Mouse (Mus musculus): ENCODE measurements around the gene Ssbp4. TPM values are rescaled to one million over a fixed set of nuclear protein-coding genes. Genes with fewer than 3 reads are reported as not detected.

Gene Ssbp4
- total and polyA plus RNA-seq, 3 experiments: 76.2 to 476 (median 110) TPM

DNA sequence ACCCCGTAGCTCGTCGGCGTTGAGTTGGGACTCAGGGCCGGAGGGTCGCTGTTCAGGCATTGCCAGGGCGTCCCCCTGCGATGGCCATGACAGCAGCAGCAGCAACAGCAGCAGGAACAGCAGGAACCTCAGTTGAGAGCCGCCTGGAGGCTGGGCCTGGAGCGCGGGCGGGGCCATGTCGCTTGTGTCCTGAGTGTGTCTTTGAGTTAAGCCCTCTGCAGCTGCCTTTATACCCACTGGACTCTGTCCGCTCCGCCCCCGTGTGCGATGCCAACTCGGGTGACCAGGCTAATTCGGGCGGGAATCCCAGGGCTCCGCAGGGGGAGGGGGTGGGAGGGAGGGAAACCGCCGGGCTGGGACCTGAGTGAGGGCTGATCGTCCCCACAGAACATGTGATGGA is 22.8 kb upstream of the Ssbp4 start:
- peak; percentile 71 for DNase-seq

GRCm38 (mm10) chr8:70630532-70631381 is 22.1 kb upstream of the Ssbp4 start:
- peak; percentile 87 for DNase-seq

DNA sequence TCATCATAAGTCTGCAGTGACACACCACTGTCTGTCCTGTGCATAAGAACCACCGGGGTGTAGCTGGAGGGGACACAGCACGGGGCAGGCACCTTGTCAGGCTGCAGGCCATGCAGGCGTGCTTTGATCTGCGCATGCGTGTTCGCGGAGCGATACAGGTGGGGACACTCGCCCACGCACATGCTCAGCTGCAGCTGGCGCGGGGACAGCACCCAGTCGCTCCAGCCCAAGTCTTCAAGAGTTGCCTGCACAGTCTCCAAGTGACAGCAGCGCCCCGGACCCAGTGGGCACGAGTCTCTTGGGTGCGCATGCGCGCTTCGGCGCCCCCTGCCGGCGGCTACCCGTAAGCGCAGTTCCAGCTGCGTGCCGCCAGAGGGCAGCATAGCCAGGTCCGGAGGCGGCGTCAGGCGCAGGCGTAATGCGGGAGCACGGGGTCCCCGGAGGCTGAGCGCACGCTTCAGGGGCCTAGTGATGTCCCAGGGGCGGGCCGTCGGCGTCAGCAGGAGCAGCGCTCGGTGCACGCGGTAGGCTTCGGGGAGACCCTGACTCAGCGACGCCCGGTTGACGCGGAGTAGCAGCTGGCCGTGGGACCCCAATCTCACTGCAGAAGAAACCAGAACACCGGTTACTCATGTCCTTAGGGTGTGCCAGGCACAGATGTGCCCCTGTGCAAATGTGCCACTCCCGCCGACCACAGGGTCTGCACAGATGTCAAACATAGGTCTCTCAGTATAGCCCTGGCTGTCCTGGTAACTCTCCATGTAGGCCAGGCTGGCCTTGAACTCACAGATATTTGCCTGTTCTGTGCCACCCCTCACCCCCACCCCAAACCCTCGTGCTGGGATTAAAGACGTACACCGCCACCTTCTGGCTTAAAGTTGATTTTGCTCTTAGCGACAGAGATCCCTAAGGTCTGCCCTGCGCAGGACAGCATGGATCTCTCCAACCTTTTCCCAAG is 21.2 kb upstream of the Ssbp4 start:
- peak; percentile 92 for DNase-seq

DNA sequence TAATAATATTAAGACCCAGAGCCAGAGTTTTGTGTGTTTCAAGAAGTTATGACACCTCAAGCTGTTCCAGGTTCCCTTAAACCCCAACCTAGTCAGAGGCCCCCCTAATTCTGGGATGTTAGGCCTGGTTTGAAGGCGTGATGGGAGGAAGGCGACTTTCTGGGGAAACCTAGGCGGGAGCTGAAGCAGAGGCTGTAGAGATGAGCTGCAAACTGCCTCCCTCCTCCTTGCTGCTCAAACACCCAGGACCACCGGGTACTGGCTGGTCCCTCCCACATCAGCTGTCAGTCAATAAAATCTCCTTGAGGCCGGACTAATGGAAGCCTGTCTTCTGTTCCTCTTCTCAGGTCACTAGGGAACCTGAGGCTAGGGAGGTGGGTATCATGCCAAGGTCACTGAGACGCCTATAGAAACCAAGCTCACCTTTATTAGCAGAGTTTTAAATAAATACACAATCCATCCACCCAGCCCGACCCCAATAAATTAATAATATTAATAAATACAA is 20.4 kb upstream of the Ssbp4 start:
- DNase-seq: no peak

DNA sequence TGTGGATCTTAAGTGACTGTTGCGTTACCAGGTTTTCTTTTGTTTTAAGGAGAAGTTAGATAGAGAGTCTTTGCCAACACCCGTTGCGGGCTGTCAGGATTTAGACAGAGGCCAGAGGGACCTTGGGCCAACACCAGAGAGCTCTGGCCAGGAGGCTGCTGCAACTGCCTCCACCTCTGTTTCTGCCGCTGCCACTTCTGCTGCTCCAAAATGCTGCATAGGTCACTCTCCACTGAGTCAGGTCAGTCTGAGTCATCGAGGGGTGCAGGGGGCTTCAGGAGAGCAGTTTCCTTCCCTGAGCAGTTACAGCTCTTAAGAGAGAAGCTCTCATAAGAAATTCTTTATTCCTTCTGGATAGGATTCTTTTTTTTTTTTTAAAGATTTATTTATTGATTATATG is 18.4 kb upstream of the Ssbp4 start:
- DNase-seq: no peak

DNA sequence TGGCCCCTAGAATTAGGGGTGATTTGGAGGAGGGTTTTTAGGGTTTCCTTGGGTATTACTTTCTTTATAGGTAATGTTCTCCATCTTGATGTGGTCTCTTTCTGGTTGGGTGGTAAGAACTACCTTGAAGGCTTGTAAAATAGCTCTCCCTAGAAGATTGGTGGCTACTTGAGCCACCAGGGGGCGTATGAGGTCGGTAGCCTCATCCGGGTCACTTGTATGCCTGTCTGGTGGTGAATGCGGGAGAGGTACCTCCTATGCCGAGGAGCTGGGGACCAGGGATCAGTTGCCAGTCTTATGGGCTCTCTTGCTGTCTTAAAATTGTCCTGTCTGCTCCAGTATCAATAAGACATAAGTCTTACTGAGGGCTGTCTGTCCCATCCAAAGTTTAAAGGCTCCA is 16.4 kb upstream of the Ssbp4 start:
- DNase-seq: no peak

GRCm38 (mm10) chr8:70622220-70622619 is 13.5 kb upstream of the Ssbp4 start:
- DNase-seq: no peak

DNA sequence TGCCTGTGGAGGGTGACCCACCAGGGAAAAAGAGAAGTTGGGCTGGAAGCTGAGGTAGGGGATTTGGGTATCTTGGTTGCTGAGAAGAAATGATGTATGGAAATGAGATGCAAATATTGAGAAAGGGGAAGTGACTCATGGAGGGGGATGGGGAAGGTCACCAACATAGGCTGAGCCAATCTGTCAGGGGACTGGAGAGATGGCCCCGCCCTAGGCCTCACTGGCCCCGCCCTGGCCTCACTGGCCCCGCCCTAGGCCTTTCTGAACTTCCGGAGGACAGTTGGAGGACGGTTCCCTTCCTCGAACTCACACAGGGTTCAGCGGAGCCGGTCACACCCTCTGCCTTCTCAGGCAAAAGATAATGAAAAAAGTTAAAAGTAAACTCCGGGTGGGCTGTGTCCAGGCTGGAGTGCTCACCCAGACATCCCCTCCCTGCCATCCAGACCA is 10.2 kb upstream of the Ssbp4 start:
- DNase-seq: no peak

GRCm38 (mm10) chr8:70617985-70618384 is 9.3 kb upstream of the Ssbp4 start:
- DNase-seq: no peak

DNA sequence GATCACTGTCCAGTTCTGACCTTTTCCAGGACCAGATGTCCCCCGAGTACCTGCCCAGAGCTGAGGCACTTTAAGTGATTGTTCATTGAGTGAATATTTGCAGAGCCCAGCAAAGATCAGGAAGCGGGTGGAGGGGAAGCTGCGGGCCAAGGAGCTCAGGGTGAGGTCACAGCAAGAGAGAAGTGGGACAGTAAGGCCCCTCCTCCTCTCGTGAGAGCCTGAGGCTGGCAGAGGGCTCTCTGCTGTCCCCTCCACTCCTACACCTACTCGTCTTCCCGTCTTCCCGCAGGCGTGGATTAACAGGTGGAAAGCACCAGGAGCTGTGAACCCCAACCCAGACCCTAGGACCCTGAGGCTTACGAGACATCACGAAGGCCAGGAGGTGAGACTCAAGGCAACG is 8.0 kb upstream of the Ssbp4 start:
- DNase-seq: no peak

GRCm38 (mm10) chr8:70615894-70616293 is 7.2 kb upstream of the Ssbp4 start, which contains the start of gene Lrrc25:
Gene Lrrc25, plus strand, starts transcription at chr8:70616155.
- DNase-seq: no peak

GRCm38 (mm10) chr8:70615281-70615680 is 6.6 kb upstream of the Ssbp4 start:
- no peak for DNase-seq

DNA sequence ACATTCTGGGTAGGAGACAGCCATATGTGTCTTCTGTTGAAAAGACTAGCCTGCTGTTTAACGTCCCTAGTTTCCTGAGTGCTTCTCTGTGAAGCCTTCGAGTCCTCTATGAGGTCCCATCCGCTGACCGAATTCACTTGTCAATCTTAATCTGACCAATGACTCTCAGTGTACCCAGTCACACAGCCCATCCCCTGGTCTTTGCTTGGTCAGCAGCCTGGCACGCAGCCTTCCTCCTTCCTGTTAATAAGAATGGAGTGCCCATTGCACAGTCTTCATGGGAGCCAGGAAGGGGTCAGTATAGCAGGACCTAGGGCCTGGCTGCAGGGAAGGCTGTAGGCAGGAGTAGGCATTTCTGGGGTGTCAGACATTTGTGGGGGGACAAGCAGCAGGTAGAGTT is 5.8 kb upstream of the Ssbp4 start:
- DNase-seq: no peak

DNA sequence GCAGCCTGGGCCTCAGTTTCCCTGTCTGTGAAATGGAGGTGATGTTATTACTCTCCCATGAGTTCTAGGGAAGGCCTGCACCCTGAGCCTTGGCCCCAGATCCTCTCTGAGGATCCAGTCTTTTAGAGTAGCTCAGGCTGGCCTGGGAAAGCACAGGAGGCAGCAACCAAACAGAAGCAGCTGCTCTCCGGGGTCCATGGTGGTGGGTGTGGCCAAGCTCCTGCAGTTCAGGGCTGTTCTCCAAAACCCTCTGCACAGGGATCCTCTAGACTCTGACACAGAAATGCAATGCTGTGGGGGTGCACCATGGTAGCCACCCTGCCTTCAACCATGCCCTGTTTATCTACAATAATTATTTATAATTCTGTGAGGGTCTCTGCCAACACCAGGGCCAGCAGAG is 5.1 kb upstream of the Ssbp4 start:
- DNase-seq: no peak

- peak; percentile 90 for DNase-seq
Measured at GRCm38 (mm10) chr8:70611849-70612248, 3.2 kb upstream of the Ssbp4 start.

- peak; percentile 89 for DNase-seq
Measured at GRCm38 (mm10) chr8:70610796-70611771, 2.4 kb upstream of the Ssbp4 start.

DNA sequence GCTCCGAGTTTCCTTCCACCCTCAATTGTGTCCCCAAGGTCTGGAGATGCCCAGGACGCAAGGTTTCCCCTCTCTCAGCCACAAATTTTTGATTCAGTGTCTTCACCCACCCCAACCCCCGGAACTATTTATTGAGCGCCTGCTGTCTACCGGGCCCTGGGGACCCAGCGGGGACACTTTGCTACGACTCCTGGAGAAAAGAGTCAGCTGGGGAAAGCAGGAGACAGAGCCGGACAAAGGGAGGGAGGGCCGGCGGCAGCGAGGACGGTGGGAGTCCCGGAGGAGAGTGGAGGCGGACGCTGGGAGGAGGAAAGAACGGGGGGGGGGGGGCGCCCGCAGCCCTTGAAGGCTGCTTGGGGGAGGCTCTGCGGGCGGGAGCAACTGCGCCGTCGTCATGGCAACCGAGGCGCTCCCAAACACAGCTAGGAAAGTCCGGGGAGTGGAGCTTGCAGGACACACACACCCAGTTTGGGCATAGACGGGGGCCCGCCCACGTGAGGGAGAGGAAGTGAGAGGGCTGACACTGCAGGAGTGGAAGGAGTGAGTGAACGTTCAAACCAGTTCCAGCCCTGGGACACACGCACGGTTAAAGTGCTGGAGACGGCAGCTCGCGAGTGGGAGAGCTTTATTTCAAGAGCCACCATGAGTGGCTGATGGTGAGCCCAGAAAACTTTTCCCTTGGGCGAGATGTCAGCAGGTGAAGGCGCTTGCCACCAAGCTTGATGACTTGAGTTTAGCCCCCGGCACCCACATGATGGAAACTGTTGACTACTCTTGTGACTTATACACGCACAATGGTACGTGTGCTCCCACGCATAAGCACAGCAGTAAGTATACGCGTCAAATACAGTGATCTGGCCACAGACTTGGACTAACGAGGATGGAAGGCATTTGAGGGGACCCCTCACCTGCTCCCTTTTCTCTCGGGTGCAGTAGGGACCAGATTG is 1.4 kb upstream of the Ssbp4 start:
- peak; percentile 92 for DNase-seq

GRCm38 (mm10) chr8:70609368-70609848 is 736 bp upstream of the Ssbp4 start:
- peak; percentile 93 for DNase-seq

- DNase-seq: peak; percentile 68
Measured at GRCm38 (mm10) chr8:70607898-70608748, 549 bp downstream of the Ssbp4 start.
